Mouse (Mus musculus): ENCODE results near the gene Drg2.

Gene Drg2

DNA sequence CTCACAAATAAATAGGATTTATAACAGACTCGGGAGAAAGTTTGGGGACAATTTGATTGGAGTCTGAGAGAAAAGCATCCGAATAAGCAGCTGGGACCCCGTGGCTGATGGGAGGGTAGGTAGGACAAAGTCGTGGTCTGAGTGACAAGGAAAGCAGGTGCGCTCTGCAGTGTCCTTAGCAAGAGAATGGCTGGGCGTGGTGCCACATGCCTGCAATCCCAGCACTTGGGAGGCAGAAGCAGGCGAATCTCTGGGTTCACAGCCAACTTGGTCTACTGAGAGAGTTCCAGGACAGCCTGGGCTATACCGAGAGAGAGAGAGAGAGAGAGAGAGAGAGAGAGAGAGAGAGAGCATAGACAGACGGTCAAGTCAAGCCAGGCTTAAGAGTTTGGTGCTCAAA lies 16.4 kb downstream of the Drg2 start:
- DNase-seq (ENCODE audit: low spot score in 2 of 2), result no peak

DNA sequence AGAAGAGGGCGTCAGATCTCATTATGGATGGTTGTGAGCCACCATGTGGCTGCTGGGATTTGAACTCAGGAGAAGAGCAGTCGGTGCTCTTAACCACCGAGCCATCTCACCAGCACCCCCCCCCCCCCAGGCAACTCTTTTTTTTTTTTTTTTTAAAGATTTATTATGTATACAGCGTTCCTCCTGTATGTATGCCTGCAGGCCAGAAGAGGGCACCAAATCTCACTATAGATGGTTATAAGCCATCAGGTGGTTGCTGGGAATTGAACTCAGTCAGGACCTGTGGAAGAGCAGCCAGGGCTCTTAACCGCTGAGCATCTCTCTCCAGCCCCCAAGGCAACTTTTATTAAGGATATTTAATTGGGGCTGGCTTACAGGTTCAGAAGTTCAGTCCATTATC lies 20.1 kb downstream of the Drg2 start:
- no peak for DNase-seq (ENCODE audit: low spot score in 2 of 2)

GRCm38 (mm10) chr11:60475668-60476362 lies 21.4 kb downstream of the Drg2 start:
- no peak for DNase-seq (ENCODE audit: low spot score in 2 of 2)

GRCm38 (mm10) chr11:60478121-60478520 lies 23.7 kb downstream of the Drg2 start:
- no peak for DNase-seq (ENCODE audit: low spot score in 2 of 2)

GRCm38 (mm10) chr11:60486267-60486666 lies 31.9 kb downstream of the Drg2 start:
- DNase-seq (ENCODE audit: low spot score in 2 of 2), result no peak

DNA sequence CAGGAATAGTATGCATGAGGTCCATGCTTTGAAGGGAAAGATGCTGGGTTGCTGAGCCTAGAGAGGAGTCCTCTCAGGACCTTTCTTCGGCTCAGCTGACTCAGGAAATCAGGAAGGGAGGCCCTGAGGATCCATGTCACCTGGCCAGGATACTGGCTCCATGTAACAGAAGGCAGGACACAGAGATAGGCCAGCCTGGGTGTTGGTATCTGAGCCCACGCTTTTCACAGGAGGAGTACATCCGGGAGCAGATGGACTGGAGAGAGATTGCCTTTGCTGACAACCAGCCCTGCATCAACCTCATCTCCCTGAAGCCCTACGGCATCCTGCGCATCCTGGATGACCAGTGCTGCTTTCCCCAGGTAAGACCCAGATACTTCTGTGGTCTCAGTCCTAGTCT lies 38.3 kb downstream of the Drg2 start:
- no peak for DNase-seq (ENCODE audit: low spot score in 2 of 2)

DNA sequence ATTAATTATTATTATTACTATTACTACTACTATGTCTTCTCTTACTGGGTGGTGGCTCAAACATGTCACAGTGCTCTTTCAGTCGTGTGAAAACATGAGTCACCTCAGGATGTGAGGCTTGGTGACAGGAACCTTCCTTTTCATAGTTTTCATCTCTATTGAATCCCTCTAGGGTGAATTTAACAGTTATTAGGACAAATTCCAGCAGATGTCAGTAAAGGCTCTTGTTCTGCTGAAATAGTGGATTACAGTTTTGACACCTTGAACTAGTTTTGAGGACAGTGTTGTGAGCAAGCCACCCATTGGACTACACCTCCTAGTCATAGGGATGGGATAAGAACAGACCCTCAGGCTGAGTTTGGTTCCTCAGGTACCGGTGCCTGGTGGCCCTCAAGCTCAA lies 41.3 kb downstream of the Drg2 start:
- DNase-seq (ENCODE audit: low spot score in 2 of 2), result no peak

DNA sequence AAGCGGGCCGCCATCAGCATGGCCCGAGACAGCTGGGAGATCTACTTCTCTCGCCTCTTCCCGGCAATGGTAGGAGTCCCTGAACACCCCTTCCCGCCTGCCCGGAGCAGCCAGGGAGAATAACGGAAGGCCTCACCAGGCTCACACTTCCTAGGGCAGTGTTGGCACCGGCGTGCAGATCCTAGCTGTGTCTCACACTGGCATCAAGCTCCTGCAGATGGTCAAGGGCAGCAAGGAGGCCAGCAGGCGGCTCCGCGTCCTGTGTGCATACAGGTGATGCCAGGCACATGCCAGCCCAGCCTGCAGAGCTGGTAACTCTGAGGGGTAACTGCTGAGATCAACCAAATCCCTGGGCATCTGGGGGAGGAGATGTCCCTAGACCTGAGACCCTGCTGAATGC lies 52.9 kb downstream of the Drg2 start:
- no peak for DNase-seq (ENCODE audit: low spot score in 2 of 2)

- DNase-seq (ENCODE audit: low spot score in 2 of 2), result no peak
Observed at GRCm38 (mm10) chr11:60508950-60509349, 54.6 kb downstream of the Drg2 start.

GRCm38 (mm10) chr11:60509500-60509899 lies 55.1 kb downstream of the Drg2 start:
- DNase-seq (ENCODE audit: low spot score in 2 of 2), result no peak

DNA sequence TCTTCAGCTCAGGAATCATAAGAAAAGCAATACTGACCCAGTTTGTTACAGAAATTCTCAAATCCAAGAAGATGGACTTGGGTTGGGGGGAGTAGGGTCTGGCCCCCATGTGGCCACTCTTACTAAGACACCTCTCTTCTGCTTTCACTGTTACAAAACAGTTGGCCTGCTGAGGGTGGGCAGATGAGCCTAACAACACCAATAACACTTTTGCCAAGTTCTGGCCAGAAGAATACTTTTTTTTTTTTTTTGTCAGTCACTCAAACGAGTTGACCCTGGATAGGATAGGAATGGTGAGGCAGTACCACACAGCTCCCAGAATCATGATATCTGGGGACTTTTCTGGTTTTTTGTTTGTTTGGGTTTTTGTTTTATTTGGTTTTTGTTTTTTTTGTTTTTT lies 57.5 kb downstream of the Drg2 start:
- DNase-seq (ENCODE audit: low spot score in 2 of 2), result no peak

GRCm38 (mm10) chr11:60512520-60512919 lies 58.1 kb downstream of the Drg2 start:
- no peak for DNase-seq (ENCODE audit: low spot score in 2 of 2)

DNA sequence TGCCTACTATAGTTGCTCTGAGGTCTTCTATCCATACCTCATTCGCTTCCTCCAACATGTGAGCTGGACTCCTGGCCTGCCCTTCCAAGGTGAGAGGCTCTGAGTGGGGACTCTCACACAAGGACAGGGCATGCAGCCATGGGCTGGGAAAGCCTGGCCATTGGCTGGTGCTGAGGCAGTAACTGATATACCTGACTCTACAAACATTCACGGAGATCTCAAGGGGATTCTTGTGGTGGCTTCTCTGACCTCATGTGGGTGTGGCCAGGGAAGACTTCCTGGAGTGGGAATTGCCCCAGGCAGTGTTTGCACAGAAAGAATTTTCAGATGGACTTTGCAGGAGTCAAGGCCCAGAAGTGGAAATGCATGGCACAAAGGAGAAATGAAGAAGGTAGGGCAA lies 60.5 kb downstream of the Drg2 start:
- no peak for DNase-seq (ENCODE audit: low spot score in 2 of 2)

GRCm38 (mm10) chr11:60518305-60518704 lies 63.9 kb downstream of the Drg2 start:
- no peak for DNase-seq (ENCODE audit: low spot score in 2 of 2)
